Mouse (Mus musculus) E14TG2a.4 (cell line): ENCODE measurements around the gene Tbc1d2b.

Source experiments
- CTCF ChIP-seq: conservative IDR thresholded peaks from 2 replicates; pipeline ENCODE4 v1.5.1; 2014; ENCODE audit warnings: low read length
- NANOG ChIP-seq: IDR thresholded peaks from 2 replicates; pipeline ENCODE4 v1.6.1; 2014; ENCODE audit warnings: borderline replicate concordance, low read length, mixed read lengths
- POU5F1 ChIP-seq: IDR thresholded peaks from 2 replicates; pipeline ENCODE4 v1.6.1; 2014; ENCODE audit warnings: low read length, borderline replicate concordance

- TF ChIP-seq CTCF (no peak), NANOG (no peak), POU5F1 (no peak)
Measured at GRCm38 (mm10) chr9:90257220-90257619, 13.4 kb downstream of the Tbc1d2b start.
